Mouse (Mus musculus) gonadal fat pad, adult 2 months (tissue): ENCODE data around the gene Igfbp3. TPM values are rescaled to one million over a fixed set of nuclear protein-coding genes. Genes with fewer than 3 reads are reported as not detected.

Source experiments
- DNase-seq: peaks from one replicate; pipeline ENCODE4 v3.0.0-alpha.2; 2012; ENCODE audit warnings: low read depth
- polyA plus RNA-seq: library from polyadenylated mRNA; depleted of rRNA; stranded (reverse); fragments of >200 nt; gene quantifications from 2 replicates; pipeline ENCODE4 v1.2.3, GENCODE M21; 2012

The Igfbp3 gene
- polyA plus RNA-seq, 1 experiment, result 26.4 TPM

DNA sequence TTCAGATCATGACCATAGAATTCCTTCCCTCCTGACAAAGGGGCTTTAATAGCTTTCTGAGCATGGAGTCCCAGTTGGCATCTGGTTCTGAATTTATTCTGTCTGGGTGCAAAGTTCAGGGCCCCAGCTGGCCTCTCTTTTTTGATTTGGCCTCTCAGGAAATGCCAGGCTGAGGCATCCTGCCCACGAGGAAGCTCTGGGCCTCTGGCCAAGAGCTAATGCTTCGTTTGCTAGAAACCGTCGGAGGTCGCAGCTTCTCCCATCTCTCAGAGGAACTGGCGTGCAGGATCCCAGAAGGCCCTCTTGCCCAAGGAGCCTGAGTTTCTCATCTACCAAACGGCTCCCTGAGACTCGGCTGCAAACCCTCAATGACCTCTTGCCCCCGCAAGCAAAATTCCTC is 2.5 kb downstream of the Igfbp3 start:
- no peak for DNase-seq

DNA sequence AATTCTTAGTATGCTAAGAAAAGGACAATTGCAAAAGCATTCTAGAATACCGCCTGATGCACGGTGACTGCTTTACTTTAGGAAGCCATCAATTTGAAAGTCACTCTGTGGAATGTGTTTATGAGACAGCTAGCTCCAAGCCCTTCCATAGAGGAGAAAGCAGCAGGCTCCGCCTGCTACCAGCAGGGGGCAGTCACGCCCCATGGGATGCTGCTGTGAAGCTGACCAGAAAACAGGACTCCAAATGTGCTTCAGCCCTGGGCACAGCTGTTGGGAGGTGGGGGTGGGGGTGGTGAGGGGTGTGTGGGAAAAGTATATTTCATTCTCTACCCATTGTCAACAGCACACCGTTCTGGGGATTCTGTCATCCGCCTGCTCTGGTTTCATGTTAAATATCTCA is 3.4 kb downstream of the Igfbp3 start:
- no peak for DNase-seq

DNA sequence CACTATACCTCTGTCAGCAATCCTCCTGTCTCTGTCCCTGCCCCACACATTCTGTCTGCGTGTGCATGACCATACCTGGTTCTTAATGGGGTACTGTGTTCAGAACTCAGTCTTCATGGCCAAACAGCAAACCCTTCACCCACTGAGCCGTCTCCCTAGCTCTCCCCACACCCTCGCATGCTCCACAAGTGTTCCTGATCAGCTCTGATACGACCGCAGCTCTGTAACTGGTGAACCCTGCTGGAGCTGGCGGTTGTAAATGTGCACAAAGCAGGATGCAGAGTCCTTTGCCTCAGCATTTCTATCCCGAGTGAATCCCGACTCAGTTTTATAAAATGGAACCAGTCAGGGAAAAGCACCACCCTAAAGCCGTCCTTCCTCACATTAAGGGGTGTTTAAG is 9.9 kb downstream of the Igfbp3 start:
- DNase-seq, result no peak

DNA sequence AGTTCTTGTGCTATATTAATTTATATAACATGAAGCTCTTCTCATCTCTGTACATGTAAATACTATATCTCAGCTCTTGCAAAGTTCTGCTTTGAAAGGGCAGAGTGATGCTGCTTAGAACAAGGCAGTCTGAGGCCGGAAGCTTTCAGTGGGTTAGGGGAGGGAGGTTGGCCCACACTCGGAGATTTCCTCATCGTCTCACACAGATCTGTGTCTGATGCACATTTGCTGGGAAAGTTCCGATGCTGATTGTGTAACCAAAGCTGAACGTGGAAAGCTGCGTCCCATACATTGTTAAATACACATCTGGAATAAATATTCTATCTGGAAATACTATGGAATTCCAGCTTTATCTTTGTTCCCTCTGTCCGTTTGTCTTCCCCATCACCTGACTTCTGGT is 11.5 kb downstream of the Igfbp3 start:
- DNase-seq, result no peak

DNA sequence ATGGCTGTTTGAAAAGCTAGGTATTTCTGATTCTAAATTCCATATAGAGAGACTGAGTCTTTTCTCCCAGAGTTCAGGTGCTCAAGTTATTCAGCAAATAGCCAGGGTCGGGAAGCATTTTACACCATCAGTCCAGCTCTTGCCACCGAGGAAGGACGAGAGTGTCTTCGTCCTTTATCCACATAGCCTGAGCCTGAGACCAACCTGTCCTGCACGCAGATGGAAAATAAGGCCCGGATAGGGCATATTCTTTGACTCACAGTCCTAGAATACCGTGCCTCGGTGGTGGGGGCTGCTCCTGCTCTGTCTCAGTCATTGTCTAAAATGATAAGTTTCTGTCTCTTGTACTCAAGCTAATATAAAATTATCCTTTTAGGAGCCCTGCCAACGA is 13.3 kb downstream of the Igfbp3 start:
- DNase-seq, result no peak

DNA sequence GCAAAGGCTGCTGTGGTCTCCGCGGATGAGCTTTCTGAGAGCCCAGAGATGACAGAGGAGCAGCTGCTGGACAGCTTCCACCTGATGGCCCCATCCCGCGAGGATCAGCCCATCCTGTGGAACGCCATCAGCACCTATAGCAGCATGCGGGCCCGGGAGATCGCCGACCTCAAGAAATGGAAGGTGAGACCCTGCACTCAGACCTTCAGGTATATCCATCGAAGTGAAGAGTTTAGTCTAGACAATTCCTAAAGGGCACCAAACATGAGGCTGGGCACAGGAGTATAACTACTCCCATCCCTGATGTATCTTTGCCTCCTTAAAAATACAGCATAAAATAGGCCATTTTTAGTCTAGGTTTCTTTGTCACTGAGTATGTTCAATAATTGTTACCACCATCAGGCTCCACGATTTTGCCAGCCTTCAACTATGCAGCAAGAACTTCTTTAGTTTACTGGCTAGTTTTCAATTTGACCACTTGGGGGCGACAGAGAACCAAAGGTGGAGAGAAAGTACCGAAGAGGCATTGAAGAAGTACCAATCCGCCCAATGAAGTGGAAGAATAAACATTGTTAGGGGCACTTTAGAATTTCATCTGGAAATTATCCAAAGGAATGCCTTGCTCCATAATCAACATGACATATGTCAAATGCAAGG is 13.9 kb downstream of the Igfbp3 start:
- no peak for DNase-seq

DNA sequence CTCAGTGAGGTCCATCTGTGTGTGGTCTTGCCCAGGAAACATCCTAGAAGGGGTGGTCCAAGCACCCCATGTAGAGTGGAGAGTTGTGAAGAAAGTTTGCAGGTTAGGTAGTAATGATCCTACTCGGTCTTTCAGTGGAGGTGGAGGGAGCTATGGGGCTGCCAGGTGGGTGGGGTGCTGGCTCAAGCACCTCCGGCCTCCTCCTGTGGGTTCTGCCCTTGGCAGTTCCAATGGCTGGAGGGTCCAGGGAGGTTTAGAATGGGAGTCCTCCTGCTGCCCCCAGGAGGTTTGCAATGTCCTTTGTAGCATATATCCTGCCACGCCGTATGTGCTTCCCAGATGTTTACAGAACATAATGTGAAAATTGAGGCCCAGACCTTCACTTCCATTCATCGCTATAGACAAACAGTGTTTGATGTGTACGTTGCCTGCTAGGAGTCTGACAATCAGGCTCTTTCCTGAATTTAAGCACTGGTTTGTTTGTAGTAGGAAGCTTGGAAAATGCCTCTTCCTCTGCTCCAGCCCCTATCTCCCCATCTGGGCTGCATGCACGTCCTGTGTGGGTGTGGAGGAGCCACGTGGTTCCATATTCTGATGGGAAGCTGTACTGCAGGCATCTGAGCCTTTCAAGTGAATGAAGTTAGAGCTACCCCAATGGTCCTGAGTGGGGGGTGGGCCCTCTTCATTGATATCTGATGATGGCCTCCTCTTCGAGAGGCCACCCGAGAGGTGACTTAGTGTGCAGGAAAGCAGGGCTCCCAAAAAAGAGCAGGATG is 15.1 kb downstream of the Igfbp3 start:
- no peak for DNase-seq

DNA sequence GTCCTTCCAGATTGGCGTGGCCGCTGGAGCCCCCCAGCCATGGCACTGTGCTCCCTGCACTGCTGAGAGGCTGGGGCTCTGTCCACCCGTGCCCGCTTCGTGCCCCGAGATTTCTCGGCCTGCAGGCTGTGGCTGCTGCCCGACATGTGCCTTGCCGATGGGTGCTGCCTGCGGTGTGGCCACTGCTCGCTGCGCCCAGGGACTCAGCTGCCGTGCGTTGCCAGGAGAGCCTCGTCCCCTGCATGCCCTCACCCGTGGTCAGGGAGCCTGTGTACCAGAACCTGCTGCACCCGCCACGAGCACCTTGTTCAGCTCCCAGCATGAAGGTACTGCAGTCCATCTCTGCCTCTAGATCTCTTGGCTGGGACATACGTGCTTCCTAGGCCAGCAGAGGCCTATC is 15.7 kb downstream of the Igfbp3 start:
- no peak for DNase-seq

DNA sequence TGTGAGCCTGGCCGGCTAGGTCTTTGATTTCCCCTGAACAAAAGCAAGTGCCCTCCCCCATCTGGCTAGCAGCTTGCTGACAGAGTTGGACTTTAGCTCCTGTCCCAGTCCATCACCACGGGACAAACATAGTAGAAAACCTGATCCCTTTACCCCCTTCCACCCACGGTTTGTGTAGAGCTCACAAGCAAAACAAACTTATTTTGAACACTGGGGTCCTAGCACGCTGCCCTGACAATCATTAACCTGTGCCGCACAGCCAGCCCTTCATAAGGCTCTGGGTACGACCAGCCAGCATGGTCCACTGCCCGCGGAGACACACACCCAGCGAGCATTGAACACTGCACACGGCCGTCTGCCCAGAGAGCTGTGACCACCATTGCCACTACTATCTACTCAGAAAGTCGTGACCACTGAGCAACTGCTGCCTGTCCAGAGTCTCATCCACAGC is 16.2 kb downstream of the Igfbp3 start, which contains the start of gene Igfbp1:
Gene Igfbp1, plus strand, starts transcription at position 292 of the 451 bp plus-strand sequence.
- no peak for DNase-seq

DNA sequence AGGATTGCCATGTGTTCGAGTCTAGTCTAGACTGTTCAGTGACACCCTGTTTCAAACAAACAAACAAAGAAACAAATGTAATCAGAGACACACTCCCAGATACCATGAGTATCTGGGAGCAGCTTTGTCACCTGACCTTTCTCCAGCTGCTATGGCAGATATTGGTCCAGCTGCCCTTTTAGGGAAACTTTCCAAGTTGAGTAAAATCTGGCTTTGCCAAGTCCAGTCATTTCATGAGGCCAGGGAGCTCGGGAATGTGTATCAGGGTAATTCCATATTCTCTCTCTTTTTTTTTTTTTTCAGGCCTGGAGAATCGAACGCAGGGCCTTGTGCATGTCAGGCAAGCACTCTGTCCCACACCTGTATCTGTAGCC is 18.4 kb downstream of the Igfbp3 start:
- DNase-seq, result no peak

DNA sequence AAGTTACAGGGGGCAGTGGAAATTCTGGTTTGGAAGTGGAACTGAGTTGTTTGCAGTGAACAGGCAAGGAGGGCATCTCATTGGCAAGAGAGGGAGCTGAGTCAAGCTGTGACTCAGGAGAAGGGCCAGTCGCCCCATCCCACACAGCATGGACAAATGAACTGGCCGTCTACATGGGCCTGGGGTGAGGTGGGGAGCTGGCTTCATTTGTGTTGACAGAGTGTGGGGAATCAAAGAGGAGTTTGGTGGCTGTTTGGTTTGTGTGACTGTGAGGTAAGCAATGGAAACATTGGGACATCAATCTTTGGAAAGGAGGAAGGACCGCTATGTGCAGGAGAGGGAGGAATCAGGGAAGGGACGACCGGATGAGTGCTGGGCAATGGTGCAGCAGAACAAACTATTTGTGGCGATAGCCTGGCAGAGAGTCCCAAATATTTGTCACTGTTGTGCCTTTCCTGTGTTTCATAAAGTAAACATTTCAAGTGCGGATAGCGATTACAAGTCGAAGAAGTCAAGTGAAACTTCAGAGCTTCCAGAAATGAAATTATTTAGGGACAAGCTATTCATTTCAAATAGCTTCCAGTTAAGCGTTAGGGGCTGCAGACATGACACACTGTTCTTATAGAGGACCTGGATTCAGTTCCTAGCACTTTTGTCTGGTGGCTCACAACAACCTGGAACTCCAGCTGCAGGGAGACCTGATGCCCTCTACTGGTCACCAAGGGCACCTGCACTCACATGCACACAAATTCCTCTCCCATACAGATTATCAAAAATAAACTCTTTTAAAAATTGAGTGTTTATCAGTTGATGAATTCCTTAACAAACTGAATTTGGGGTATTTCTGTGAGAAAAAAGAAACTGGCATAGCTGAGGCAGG is 19.1 kb downstream of the Igfbp3 start:
- DNase-seq, result no peak

DNA sequence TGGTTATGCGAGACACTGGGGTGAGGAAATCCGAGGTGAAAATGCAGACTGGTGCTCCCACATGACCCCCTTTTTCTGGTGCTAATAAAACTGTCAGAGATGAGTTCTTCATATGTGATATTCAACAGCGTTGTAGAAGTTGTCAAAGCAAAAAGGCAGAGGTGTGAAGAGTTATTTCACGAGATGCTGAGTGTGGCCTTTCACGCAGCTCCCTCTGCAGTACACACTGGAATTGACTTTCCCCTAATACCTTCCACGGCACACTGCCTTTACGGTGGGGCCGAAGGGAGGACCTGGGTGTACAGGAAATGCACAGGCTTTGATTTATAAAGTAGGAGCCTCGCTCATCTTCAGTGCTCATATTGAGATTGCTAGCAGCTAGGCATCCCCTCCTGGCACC is 20.6 kb downstream of the Igfbp3 start:
- DNase-seq, result no peak

DNA sequence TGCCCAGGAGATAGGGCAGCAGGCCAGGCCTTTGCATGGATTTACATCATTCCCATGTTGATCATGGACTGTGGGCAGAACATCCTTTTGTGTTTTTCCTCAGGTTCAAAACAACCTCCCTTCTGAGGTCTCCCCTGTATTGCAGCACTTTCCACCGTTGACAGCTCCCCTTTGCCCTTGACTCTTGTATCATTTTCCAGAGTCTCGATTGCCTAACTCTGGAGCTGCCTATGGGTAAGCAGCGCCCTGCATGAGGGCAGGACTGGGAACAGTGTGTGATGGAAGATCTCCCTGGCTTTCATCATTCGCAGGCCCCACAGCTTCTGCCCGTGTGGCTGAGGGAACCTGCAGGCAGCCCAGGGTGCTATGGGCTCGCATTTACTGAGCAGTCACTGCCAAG is 21.0 kb downstream of the Igfbp3 start:
- DNase-seq, result no peak

DNA sequence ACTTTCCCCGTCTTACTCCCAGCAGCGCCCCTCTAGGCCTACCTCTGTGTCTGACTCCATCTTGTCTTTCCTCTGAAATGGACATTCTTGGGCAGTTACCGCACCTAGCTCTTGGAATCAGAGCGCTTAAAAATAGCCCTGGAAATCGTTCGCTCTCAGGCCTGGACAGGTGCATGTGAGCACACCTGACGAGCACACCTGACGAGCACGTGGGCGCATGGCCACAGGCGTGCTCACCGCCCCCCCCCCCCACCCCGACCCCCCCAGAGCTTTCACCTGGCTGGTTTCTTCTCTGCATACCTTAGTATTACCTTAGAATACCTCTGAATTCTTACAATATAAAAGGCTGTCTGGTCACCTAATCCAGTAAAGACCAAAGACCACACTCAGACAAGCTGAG is 25.3 kb downstream of the Igfbp3 start, which contains the start of gene Gm11985:
Gene Gm11985, minus strand, starts transcription at position 101 of the 400 bp plus-strand sequence.
- DNase-seq, result no peak

DNA sequence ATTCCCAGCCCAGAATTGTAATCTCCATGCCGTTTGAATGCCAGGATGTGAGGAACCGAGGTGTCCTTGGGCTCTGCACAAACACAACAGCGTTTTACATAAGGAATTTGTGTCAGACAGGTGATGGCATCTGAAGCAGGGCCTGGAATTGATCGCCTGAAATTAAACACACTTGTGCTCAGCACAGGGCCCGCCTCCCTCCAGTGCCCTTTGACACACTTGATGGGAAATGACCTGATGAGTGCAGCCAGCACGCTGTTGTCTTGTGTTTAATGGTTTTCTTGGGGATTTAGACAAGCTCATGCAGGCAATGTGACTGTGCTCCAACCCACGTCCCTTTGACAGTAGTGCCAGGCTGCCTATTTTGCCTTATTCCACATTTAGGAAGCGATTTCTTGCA is 26.3 kb downstream of the Igfbp3 start:
- no peak for DNase-seq

DNA sequence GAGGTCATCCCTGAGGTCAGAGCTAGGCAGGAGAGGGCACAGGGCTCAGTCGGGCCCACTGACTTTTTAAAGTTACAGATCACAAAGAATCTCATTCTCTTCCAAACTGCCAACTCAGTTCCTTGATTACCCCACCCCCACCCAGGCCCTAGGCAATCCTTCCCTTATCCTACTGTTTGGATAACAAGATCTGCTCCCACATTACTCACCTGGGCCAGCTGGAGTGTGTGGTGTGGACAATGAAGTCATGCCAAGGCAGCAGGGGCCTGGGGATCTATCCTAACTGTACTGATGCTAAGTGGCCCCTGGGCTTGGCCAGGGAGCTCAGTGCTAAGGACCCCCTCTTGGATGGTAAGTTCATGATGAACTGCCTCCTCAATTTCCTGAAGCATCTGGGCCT is 29.3 kb downstream of the Igfbp3 start:
- DNase-seq, result no peak

DNA sequence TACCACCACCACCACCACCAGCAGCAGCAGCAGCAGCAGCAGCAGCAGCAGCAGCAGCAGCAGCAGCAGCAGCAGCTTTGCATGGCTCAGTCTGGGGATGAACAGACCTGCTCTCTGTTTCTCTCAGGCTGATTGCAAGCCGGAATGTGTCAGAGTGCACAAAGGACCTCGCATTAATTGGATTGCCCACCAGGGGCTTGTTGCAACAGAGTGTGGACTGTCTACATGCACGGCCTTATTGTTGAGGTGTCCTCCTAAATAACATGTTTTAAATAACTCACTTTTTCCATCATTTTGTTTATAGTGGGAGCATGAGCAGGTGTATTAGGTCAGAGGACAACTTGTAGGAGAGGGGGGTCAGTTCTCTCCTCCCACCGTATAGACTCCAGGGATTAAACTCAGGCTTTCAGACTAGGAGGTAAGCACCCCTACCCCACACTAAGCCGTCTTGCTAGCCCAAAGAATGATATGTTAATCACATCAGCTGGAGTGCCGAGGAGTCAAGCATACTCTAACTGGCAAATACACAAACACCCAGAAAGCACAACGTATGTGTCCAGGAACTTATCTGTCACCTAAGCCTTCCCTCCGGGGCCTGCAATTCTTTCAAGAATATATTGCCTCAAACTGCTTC is 31.2 kb downstream of the Igfbp3 start:
- DNase-seq, result no peak

DNA sequence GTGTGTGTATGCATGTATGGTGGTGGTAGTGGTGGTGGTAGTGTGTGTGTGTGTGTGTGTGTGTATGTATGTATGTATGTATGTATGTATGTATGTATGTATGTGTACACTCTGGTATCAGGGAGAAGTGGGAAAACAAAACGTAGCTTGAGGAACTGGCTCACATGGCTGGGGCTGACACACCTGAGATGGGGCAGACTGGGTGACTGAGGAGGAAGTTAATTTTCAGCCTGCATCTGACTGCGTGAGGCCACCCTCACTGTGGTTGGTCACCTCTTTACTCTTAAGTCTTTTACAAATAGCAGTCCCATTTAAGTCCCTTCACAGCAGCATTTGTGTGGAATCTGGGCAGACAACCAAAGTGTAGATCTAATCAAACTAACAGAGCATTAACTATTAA is 34.4 kb downstream of the Igfbp3 start:
- DNase-seq, result no peak

DNA sequence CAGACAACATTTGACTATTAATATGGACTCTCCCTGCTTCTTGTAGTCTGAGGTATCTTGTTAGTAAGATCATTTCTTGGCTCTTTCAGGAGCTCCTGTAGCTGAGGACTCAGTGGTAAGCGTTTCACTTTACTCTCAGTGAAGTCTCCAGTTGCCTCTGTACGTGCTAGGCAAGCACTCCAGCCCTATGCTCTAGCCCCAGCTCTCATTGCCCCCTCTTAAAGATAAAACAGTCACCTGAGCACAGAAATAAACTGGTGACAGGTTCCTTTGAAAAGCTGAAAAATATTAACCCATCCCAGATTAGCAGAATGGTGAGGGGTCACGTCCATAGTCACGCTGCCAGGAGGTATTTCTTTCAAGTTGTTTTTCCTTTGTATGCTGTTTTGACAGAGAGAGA is 35.0 kb downstream of the Igfbp3 start:
- no peak for DNase-seq

DNA sequence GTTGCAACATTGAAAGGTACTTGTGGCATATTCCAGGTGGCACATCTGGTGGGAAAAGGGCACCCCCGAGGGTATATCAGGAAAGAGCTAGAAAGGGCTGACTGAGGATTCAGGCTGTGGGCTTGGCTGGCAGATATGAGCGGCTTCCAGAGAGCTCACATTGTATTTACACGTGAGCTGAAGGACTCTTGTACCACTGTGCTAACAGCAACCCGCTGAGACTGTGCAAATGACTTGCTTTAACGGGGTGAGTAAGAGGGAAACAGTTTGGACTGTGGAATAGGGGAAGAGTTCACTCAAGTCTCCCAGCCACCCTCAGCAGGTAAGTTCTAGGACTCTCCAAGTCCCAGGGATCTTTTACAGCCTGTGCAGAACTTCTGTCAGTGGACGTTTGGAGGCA is 40.1 kb downstream of the Igfbp3 start:
- DNase-seq, result no peak

DNA sequence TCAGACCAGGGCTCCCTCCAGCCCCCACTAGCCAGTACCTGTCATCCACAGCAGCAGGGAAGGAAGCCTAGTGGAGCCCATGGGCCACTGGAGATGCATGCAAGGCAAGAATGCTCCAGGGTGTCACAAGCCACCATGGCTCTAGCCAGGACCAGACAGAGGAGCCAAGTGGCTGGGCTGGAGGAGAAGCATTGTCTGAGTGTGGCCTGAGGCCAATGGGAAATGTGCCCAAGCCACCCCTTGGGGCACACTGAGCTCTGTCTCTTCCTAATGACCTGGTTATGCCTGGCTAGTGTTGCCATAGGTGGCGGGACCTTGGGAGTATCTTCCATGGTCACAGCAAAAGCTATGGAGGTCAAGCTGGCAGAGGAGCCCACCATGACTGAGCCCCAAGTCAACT is 44.1 kb downstream of the Igfbp3 start:
- no peak for DNase-seq

DNA sequence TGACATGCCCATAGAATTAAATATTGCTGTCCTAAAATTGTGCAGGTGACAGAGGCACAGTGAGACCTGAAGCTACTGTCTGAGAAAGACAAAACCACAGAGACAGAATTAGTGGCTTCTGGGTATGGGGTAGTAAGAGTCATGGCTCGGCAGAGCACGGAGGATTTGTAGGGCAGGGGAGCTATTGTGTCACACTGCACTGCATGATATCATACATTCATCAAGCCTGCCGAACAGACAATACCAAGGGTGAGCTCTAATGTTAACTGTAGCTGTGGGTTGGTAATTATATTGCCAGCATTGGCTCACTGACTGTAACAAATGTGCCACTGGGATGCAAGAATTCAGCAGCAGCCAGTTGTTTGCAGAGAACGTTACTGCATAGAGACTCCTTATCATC is 49.3 kb downstream of the Igfbp3 start:
- no peak for DNase-seq
